Mouse (Mus musculus) liver, postnatal 0 days (tissue): ENCODE data around the gene Gm28042. TPM values are rescaled to one million over a fixed set of nuclear protein-coding genes. Genes with fewer than 3 reads are reported as not detected.

Experiments
- ATAC-seq: fragments of 200-750 bp; cut with Nextera tagmentation; 2 replicates; pipeline ENCODE4 v1.8.0; 2017; ENCODE audit warnings: mild to moderate bottlenecking, moderate library complexity
- DNase-seq: peaks from one replicate; pipeline ENCODE4 v3.0.0-alpha.2; 2016
- H3K27ac ChIP-seq: fragments of 300-500 bp; sonication (generic); 2 replicates; pipeline ENCODE4 v1.5.1; 2014; ENCODE audit warnings: antibody characterized with exemption, moderate library complexity, mild to moderate bottlenecking, low read depth
- H3K27me3 ChIP-seq: fragments of 300-500 bp; sonication (generic); 2 replicates; pipeline ENCODE4 v1.6.1; 2014; ENCODE audit warnings: low read length, control low read depth, mixed read lengths; ENCODE audit not compliant: insufficient read depth
- H3K36me3 ChIP-seq: fragments of 300-500 bp; sonication (generic); replicated peaks from 2 replicates; pipeline ENCODE4 v1.6.1; 2014; ENCODE audit warnings: mild to moderate bottlenecking, control low read depth, low read length, moderate library complexity, mixed read lengths; ENCODE audit not compliant: insufficient read depth
- H3K4me1 ChIP-seq: fragments of 300-500 bp; sonication (generic); 2 replicates; pipeline ENCODE4 v1.6.1; 2014; ENCODE audit warnings: antibody characterized with exemption, mild to moderate bottlenecking, control low read depth; ENCODE audit not compliant: insufficient read depth
- H3K4me2 ChIP-seq: fragments of 300-500 bp; sonication (generic); 2 replicates; pipeline ENCODE4 v1.6.1; 2014; ENCODE audit warnings: low read depth, mild to moderate bottlenecking, low read length, moderate library complexity, mixed read lengths
- H3K4me3 ChIP-seq: fragments of 300-500 bp; sonication (generic); 2 replicates; pipeline ENCODE4 v1.5.1; 2014; ENCODE audit warnings: low read depth, low read length
- H3K9ac ChIP-seq: fragments of 300-500 bp; sonication (generic); replicated peaks from 2 replicates; pipeline ENCODE4 v1.6.1; 2014; ENCODE audit warnings: mild to moderate bottlenecking, moderate library complexity
- H3K9me3 ChIP-seq: fragments of 300-500 bp; sonication (generic); 2 replicates; pipeline ENCODE4 v1.6.1; 2016; ENCODE audit warnings: mild to moderate bottlenecking, control low read depth, low read length, mixed read lengths
- CTCF ChIP-seq: sonication (generic); IDR thresholded peaks from 2 replicates; pipeline ENCODE4 v1.5.1; 2016; ENCODE audit warnings: antibody characterized with exemption, low read depth
- EP300 ChIP-seq: IDR thresholded peaks from 2 replicates; pipeline ENCODE4 v1.6.1; 2016; ENCODE audit warnings: antibody characterized with exemption, low read depth, mild to moderate bottlenecking
- WGBS: fragments of 180-500 bp; shearing (Covaris S2); extraction: QIAGEN DNeasy Blood & Tissue Kit; methylation state at CpG from one replicate; pipeline ENCODE4 v1.1.7; 2014; ENCODE audit not compliant: insufficient replicate concordance; 5-methylcytosine and 5-hydroxymethylcytosine counted together
- polyA plus RNA-seq: library from polyadenylated mRNA; unstranded; fragments of >200 nt; fragmentation: Nextera tagmentation; extraction: Ambion mirVana; gene quantifications from 2 replicates; pipeline ENCODE4 v1.2.1, GENCODE M21; 2015

Gene Gm28042
- polyA plus RNA-seq, 1 experiment from 2014 or later: 0.13 TPM

DNA sequence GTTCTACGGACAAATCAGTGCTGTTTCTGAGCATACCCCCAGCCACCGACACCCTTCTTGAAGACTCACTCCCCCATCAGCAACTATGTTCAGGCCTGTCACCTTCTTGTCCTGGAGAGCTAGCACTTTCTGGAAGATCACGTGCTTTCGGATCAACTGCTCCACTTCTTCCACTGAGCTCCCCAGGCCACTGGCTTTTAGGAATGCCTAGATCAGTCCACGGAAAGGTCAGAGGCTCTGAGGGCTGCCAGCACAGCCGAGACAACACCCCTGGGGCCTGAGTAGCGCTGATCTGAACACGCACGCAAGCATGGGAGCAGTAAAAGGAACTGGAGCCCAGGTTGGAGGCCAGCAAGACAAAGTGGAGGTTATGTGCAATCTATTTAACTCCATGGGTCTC is 33.4 kb downstream of the Gm28042 start:
- no peaks in the 10 kb centered on the region for H3K9me3 ChIP-seq
- H3K27ac ChIP-seq: no peak overlapping the region
- TF ChIP-seq EP300: no peak
- no peak for TF ChIP-seq CTCF
- no peak overlapping the region for H3K4me2 ChIP-seq
- ATAC-seq (no peak), DNase-seq (no peak)
- no peaks in the 10 kb centered on the region for H3K36me3 ChIP-seq
- 78% methylated on average over 9 of the region's 9 CpGs for WGBS
- H3K27me3 ChIP-seq: no peaks in the 10 kb centered on the region
- H3K9ac ChIP-seq: no peak overlapping the region
- H3K4me1 ChIP-seq: no peaks in the 10 kb centered on the region
- H3K4me3 ChIP-seq: no peak overlapping the region

GRCm38 (mm10) chr2:120062248-120062647 is 35.0 kb downstream of the Gm28042 start:
- Histone ChIP-seq H3K27ac (no peak overlapping the region), H3K9me3 (no peaks in the 10 kb centered on the region), H3K36me3 (no peaks in the 10 kb centered on the region), H3K4me1 (no peaks in the 10 kb centered on the region), H3K9ac (no peak overlapping the region), H3K27me3 (no peaks in the 10 kb centered on the region), H3K4me3 (no peak overlapping the region), H3K4me2 (no peak overlapping the region)
- DNase-seq: no peak
- WGBS: 82% methylated on average over 8 of the region's 8 CpGs
- TF ChIP-seq CTCF: no peak
- no peak for ATAC-seq

GRCm38 (mm10) chr2:120064639-120065038 is 37.3 kb downstream of the Gm28042 start:
- no peak for ATAC-seq
- H3K36me3 ChIP-seq: no peaks in the 10 kb centered on the region
- no peak for DNase-seq
- no peak overlapping the region for H3K4me3 ChIP-seq
- no peaks in the 10 kb centered on the region for H3K27me3 ChIP-seq
- no peak overlapping the region for H3K27ac ChIP-seq
- no peak overlapping the region for H3K9ac ChIP-seq
- H3K4me2 ChIP-seq: no peak overlapping the region
- no peaks in the 10 kb centered on the region for H3K9me3 ChIP-seq
- TF ChIP-seq CTCF (peak; percentile 36; the same call in 1 of the 2 replicates), EP300 (no peak)
- 68% methylated on average over 6 of the region's 6 CpGs for WGBS
- H3K4me1 ChIP-seq: no peaks in the 10 kb centered on the region

DNA sequence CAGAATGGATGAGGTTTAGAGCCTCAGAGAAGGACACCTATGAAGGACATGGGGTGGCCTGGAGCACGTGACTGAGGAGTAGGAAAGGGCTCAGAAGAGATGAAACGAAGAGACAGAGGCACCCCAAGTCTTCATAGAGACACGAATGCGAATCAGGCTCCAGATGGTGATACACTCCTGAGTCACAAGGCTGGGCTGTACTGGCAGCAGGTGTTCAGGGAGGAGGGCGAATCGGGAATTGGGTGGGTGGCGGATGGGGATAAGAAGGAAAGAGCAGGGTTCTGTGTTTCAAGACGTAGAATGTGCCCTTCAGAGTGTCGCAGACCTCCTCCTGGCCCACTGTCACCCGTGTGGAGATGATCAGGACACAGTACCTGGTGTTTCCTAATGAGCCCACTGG is 38.0 kb downstream of the Gm28042 start:
- Histone ChIP-seq H3K4me2 (no peak overlapping the region), H3K9me3 (no peaks in the 10 kb centered on the region), H3K9ac (no peak overlapping the region), H3K27ac (no peak overlapping the region), H3K4me3 (no peak overlapping the region), H3K27me3 (no peaks in the 10 kb centered on the region), H3K36me3 (no peaks in the 10 kb centered on the region), H3K4me1 (no peaks in the 10 kb centered on the region)
- 82% methylated on average over 10 of the region's 10 CpGs for WGBS
- DNase-seq (no peak), ATAC-seq (no peak)
- no peak for TF ChIP-seq EP300
- no peak for TF ChIP-seq CTCF

- no peaks in the 10 kb centered on the region for H3K4me1 ChIP-seq
- TF ChIP-seq CTCF: no peak
- no peak for TF ChIP-seq EP300
- no peak for DNase-seq
These were observed 38.9 kb downstream of the Gm28042 start for GRCm38 (mm10) chr2:120066224-120066623.

GRCm38 (mm10) chr2:120068555-120069465 is 41.5 kb downstream of the Gm28042 start:
- no peak overlapping the region for H3K27ac ChIP-seq
- no peaks in the 10 kb centered on the region for H3K4me1 ChIP-seq
- WGBS: 51% methylated on average over 15 of the region's 16 CpGs
- H3K9me3 ChIP-seq: no peaks in the 10 kb centered on the region
- H3K9ac ChIP-seq: no peak overlapping the region
- no peaks in the 10 kb centered on the region for H3K36me3 ChIP-seq
- no peak overlapping the region for H3K4me2 ChIP-seq
- ATAC-seq (0 out of 2 replicates have a peak, but pooled peaks have one; percentile 15), DNase-seq (peak; percentile 32)
- no peak overlapping the region for H3K4me3 ChIP-seq
- TF ChIP-seq EP300 (no peak), CTCF (peak; percentile 77)
- no peaks in the 10 kb centered on the region for H3K27me3 ChIP-seq

More at GRCm38 (mm10) chr2:120066224-120066623, 38.9 kb downstream of the Gm28042 start:
- ATAC-seq: no peak
- WGBS: 75% methylated on average over 3 of the region's 3 CpGs
- Histone ChIP-seq H3K36me3 (no peaks in the 10 kb centered on the region), H3K27ac (no peak overlapping the region), H3K4me2 (no peak overlapping the region), H3K4me3 (no peak overlapping the region), H3K27me3 (no peaks in the 10 kb centered on the region), H3K9ac (no peak overlapping the region), H3K9me3 (no peaks in the 10 kb centered on the region)
